Mouse (Mus musculus): ENCODE results near the gene Fgfr2.
A peak's percentile ranks its signal among the peaks of the same experiment; 100 is the strongest.

The Fgfr2 gene

GRCm38 (mm10) chr7:132738844-132739243 lies 384.3 kb downstream of the Fgfr2 start:
- DNase-seq, result no peak

GRCm38 (mm10) chr7:132736099-132736862 lies 386.9 kb downstream of the Fgfr2 start:
- DNase-seq, result peak; percentile 89

DNA sequence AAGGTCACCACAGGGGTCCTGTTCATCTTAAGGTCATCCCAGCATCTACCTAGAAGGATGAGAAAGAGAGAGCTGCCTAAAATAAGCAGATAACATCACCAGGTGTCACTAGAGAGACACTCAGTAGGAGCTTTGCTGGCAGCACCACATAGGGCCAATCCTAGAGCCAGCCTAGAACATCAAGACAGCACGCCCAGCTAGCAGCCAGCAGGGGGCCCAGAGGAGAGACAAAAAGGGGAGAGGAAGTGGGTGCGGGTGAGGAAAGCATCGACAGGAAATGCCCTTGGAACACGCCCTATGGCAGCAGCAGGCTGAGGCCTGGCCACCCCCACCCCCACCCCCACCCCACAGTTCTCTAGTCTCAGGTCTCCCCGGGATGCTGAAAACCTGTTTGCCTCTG lies 388.0 kb downstream of the Fgfr2 start:
- peak; percentile 91 for DNase-seq

GRCm38 (mm10) chr7:132734222-132734621 lies 388.9 kb downstream of the Fgfr2 start:
- DNase-seq, result no peak

DNA sequence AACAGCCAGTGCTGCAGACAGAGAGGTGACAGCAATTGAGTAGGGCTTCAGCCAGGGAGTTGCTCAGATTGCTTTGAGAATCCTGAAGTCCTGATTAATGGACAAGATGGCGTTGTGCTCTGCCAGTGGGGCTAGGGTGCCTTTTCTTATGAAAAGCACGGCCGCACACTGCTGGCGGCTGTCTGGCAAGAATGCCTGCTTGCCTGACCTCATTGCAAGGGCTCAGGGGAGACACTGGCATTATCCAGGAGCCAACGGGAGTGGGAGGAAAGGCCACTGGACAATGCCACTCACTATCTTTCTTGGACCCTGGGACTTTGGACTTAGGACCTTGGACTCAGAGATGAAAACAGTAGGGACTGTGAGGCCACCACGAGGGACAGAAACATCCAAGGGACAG lies 389.6 kb downstream of the Fgfr2 start:
- no peak for DNase-seq

- DNase-seq, result no peak
Observed at GRCm38 (mm10) chr7:132732136-132732789, 390.9 kb downstream of the Fgfr2 start.

- DNase-seq, result no peak
Observed at GRCm38 (mm10) chr7:132731558-132731957, 391.6 kb downstream of the Fgfr2 start.

- no peak for DNase-seq
Observed at GRCm38 (mm10) chr7:132730510-132730909, 392.6 kb downstream of the Fgfr2 start.

GRCm38 (mm10) chr7:132729093-132729831 lies 393.9 kb downstream of the Fgfr2 start:
- peak; percentile 50 for DNase-seq

- no peak for DNase-seq
Observed at GRCm38 (mm10) chr7:132726106-132726861, 396.9 kb downstream of the Fgfr2 start.

GRCm38 (mm10) chr7:132724501-132725062 lies 398.6 kb downstream of the Fgfr2 start:
- DNase-seq, result peak; percentile 84

- peak; percentile 78 for DNase-seq
Observed at GRCm38 (mm10) chr7:132723906-132724305, 399.2 kb downstream of the Fgfr2 start.

DNA sequence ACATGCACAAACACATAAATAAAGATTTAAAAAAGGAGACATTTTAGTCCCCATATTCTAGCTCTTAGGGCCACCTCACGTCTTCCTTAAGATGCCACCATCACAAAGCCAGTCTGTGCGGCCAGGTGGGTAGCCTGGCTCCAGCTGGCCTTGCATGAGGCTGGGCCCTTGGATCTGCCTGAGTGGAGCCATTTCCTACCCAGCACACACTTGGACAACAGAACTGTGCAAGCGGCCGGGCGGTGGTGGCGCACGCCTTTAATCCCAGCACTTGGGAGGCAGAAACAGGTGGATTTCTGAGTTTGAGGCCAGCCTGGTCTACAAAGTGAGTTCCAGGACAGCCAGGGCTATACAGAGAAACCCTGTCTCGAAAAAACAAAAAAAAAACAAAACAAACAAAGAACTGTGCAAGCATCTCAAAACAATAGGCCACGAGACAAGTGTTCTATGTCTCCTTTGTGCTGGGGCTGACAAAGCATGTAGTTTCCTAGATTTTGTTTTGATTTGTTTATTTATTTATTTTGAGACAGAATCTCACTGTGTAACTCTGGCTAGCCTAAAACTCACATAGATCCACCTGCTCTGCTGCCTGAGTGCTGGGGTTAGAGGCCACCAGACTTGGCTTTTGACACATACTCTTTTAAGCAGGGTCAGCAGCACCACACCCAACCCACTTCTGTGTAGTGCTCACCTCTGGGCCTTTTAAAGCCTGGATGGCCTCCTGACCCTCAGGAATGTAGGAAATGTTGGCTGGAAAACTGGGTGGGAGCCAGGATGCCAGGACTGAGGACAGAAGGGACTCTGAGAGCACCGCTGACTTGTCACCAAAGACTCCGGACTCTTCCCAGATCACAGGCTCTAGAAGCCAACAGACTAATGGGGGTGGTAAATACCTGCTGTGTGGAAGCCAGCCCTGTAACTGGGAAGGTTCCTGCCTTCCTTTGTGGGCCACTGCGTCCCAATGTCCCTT lies 400.5 kb downstream of the Fgfr2 start:
- DNase-seq, result peak; percentile 46

DNA sequence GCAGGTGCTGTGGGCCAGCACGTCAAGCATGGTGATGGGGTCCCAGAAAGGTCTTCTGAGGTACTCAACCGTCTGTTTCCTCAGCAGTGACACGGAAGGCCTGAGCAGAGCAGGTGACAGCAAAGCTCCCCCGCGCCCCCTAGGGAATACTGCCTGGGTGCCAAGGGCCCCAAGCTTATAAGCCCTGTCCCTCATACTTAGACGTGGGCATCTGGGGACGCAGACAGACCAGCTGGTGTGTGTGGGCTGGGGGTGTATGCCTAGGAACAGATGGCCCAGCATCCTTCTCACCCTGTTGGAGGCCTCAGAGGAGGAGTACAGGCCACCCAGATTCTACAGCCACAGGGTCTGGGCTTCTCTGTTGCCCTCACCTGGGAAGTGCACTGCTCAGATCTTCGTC lies 402.6 kb downstream of the Fgfr2 start:
- no peak for DNase-seq

- DNase-seq, result no peak
Observed at GRCm38 (mm10) chr7:132719570-132719969, 403.6 kb downstream of the Fgfr2 start.

- no peak for DNase-seq
Observed at GRCm38 (mm10) chr7:132715259-132715658, 407.9 kb downstream of the Fgfr2 start.

DNA sequence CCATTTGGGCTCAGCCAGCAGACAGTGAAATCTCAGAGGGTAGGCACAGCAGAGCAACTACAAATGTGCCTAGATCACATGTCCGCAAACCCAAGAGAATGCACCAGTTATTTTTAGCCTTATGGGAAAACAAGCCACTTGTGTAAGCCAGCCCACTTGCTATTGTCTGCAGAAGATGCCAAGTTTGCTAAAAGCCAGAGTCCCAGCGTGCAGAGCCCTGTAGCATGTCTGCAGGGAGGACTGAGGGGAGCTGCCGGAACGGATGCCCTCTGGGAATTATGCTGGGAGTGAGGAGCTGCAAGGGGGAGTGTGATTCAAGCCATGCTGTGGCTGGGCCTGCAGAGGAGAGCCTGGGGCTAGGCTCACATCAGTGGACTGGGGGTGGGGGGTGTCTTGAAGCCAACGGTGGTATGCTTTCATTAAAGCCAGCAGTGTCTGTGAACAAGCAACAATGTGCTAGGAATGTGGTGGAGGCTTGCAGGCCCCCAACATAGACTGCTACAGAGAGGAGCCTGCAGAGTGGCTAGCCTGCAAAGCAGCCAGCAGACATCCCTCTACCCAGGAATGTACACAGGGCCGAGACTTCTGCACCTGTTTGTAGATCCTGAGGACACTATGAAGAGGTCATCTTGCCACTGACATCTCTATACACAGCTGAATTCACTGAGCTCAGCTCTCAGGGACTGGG lies 408.8 kb downstream of the Fgfr2 start:
- peak; percentile 85 for DNase-seq

- peak; percentile 83 for DNase-seq
Observed at GRCm38 (mm10) chr7:132713483-132714126, 409.5 kb downstream of the Fgfr2 start.

GRCm38 (mm10) chr7:132712956-132713355 lies 410.2 kb downstream of the Fgfr2 start:
- no peak for DNase-seq

- DNase-seq, result peak; percentile 86
Observed at GRCm38 (mm10) chr7:132712044-132712708, 411.0 kb downstream of the Fgfr2 start.

All from lung, postnatal 10 days (tissue).